Mouse (Mus musculus): ENCODE results near the gene H2afj. TPM values are rescaled to one million over a fixed set of nuclear protein-coding genes. Genes with fewer than 3 reads are reported as not detected.

H2afj gene
- polyA plus RNA-seq, 1 experiment from 2014 or later: 75.2 TPM

DNA sequence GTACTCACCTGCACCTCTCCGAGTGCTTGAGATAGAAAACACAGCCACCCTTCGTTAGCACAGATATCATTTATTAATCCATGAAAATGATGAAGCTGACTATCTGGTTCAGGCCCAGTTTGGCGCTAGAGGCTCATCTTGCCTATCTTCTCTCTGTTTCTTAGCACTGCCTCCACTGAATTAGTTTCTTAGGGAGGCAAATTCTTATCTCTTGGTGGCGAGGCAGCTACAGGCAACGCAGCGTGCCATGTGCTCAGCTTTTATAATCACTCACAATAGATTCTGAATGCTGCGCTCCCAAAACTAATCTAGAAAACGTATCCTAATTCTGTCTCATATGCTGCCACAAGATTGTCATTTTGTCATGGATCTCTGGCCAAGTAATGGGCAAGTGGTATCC is 40.4 kb downstream of the H2afj start:
- no peak for ATAC-seq (ENCODE audit: extremely low read depth, insufficient number of reproducible peaks, low FRiP score, low TSS enrichment)
- Histone ChIP-seq H3K36me3 (peaks cover 24% of the 10 kb centered on the region), H3K27ac (replicated peaks) (no peak overlapping the region), H3K4me2 (no peak overlapping the region), H3K4me1 (peaks cover 23% of the 10 kb centered on the region), H3K27me3 (replicated peaks) (no peaks in the 10 kb centered on the region), H3K9ac (no peak overlapping the region), H3K4me3 (no peak overlapping the region), H3K9me3 (no peaks in the 10 kb centered on the region)
- WGBS: 81% methylated on average over 8 of the region's 8 CpGs

DNA sequence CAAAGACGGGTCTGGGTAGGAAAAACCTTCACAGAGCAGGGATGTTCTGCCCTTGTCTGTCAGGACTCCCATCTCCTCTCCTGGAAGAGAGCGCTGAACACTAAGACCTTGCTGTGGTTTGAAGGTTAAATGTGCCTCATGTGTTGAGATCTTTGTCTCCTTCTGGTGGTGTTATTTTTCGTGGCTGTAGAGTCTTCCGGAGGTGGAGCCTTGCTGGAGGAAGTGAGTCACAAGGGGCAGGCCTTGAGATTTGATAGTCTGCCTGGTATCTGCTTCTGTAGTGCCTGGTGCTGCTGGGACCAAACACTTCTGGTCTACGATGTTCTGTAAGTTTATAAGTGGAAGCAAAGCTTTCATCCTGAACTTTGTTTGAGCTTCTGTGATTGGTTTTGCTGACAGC is 40.9 kb downstream of the H2afj start:
- WGBS: 76% methylated on average over 5 of the region's 5 CpGs
- H3K36me3 ChIP-seq: peaks cover 26% of the 10 kb centered on the region
- H3K4me3 ChIP-seq: no peak overlapping the region

GRCm38 (mm10) chr6:136850267-136850666 is 42.2 kb downstream of the H2afj start:
- H3K27ac ChIP-seq (replicated peaks): 0 out of 2 replicates have a peak overlapping the region, but pooled peaks have one; percentile 8
- H3K9ac ChIP-seq: no peak overlapping the region
- H3K36me3 ChIP-seq: peaks cover 26% of the 10 kb centered on the region
- no peaks in the 10 kb centered on the region for H3K27me3 ChIP-seq (replicated peaks)
- no peak for ATAC-seq (ENCODE audit: extremely low read depth, insufficient number of reproducible peaks, low FRiP score, low TSS enrichment)
- peaks cover 37% of the 10 kb centered on the region for H3K4me1 ChIP-seq
- H3K4me2 ChIP-seq: no peak overlapping the region
- H3K9me3 ChIP-seq: no peaks in the 10 kb centered on the region
- WGBS: 64% methylated on average over 6 of the region's 6 CpGs
- H3K4me3 ChIP-seq: no peak overlapping the region

More for the DNA sequence above, 40.9 kb downstream of the H2afj start:
- Histone ChIP-seq H3K4me2 (no peak overlapping the region), H3K27ac (replicated peaks) (no peak overlapping the region), H3K9ac (no peak overlapping the region), H3K4me1 (peaks cover 25% of the 10 kb centered on the region), H3K9me3 (no peaks in the 10 kb centered on the region), H3K27me3 (replicated peaks) (no peaks in the 10 kb centered on the region)
- no peak for ATAC-seq (ENCODE audit: extremely low read depth, insufficient number of reproducible peaks, low FRiP score, low TSS enrichment)

- no peak for ATAC-seq (ENCODE audit: extremely low read depth, insufficient number of reproducible peaks, low FRiP score, low TSS enrichment)
- Histone ChIP-seq H3K27ac (replicated peaks) (peak overlapping the region; percentile 48; the same call in 1 of the 2 replicates), H3K4me1 (peaks cover 58% of the 10 kb centered on the region), H3K36me3 (peaks cover 23% of the 10 kb centered on the region), H3K4me2 (peak overlapping the region; percentile 1; the same call in 1 of the 2 replicates), H3K27me3 (replicated peaks) (no peaks in the 10 kb centered on the region), H3K9ac (0 out of 2 replicates have a peak overlapping the region, but pooled peaks have one; percentile 34), H3K9me3 (no peaks in the 10 kb centered on the region), H3K4me3 (no peak overlapping the region)
- WGBS: 82% methylated on average over 4 of the region's 4 CpGs
Measured at GRCm38 (mm10) chr6:136852348-136852747, 44.3 kb downstream of the H2afj start.

DNA sequence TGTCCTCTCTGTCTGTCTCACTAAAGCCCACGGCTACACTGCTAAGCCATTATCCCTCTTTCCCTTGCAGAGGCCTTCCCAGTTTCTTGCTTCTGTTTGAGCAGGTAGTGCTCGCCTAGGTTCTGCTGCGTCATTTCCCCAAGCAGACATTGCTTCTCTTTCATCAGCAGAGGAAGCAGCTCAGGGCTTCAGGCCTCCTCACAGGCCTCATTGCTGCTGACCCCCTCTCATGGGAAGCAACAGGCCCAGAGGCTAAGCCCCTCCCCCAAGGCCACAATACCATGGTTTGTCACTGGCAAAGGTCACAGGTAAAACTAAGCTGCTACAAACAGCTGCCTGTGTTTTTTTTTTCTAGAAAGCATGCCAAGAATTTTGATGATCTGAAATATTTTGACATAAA is 44.7 kb downstream of the H2afj start:
- peaks cover 23% of the 10 kb centered on the region for H3K36me3 ChIP-seq
- H3K4me1 ChIP-seq: peaks cover 62% of the 10 kb centered on the region
- no peak for ATAC-seq (ENCODE audit: extremely low read depth, insufficient number of reproducible peaks, low FRiP score, low TSS enrichment)
- H3K27me3 ChIP-seq (replicated peaks): no peaks in the 10 kb centered on the region
- H3K9me3 ChIP-seq: no peaks in the 10 kb centered on the region
- 53% methylated on average over 3 of the region's 3 CpGs for WGBS
- H3K4me3 ChIP-seq: no peak overlapping the region
- H3K27ac ChIP-seq (replicated peaks): peak overlapping the region; percentile 48; the same call in 1 of the 2 replicates
- H3K9ac ChIP-seq: 0 out of 2 replicates have a peak overlapping the region, but pooled peaks have one; percentile 34
- H3K4me2 ChIP-seq: peak overlapping the region; percentile 1; the same call in 1 of the 2 replicates

DNA sequence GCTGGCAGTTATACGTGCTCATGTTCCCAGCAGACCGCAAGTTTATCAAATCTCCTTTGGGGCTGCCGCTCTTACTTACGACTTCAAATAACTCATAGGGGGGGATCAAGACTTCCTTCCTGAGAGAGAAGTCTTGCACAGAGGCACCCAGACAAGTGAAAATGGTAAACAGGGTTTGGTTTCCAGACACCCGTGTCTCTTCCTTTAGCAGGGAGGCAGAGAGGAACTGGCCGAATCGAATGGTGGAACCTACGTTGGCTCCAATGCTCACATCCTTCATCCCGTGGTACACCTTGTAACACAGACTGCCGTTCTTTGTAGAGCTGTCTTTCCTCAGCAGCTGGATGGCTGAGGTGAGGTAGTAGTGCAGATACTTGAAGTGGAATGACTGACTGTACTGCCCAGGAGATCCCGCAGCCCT is 46.3 kb downstream of the H2afj start:
- H3K9me3 ChIP-seq: no peaks in the 10 kb centered on the region

GRCm38 (mm10) chr6:136855183-136855582 is 47.1 kb downstream of the H2afj start:
- Histone ChIP-seq H3K4me2 (peak overlapping the region; percentile 73), H3K4me1 (peaks cover 83% of the 10 kb centered on the region), H3K27me3 (replicated peaks) (no peaks in the 10 kb centered on the region), H3K36me3 (peaks cover 9% of the 10 kb centered on the region; the same call in 1 of the 2 replicates), H3K9me3 (no peaks in the 10 kb centered on the region), H3K9ac (peak overlapping the region; percentile 78; the same call in 1 of the 2 replicates), H3K4me3 (peak overlapping the region; percentile 48), H3K27ac (replicated peaks) (peak overlapping the region; percentile 97)
- WGBS: 66% methylated on average over 2 of the region's 2 CpGs
- no peak for ATAC-seq (ENCODE audit: extremely low read depth, insufficient number of reproducible peaks, low FRiP score, low TSS enrichment)

More for the DNA sequence above, 46.3 kb downstream of the H2afj start:
- ATAC-seq (ENCODE audit: extremely low read depth, insufficient number of reproducible peaks, low FRiP score, low TSS enrichment): no peak
- Histone ChIP-seq H3K4me1 (peaks cover 78% of the 10 kb centered on the region), H3K4me2 (peak overlapping the region; percentile 73), H3K4me3 (peak overlapping the region; percentile 48), H3K9ac (no peak overlapping the region), H3K36me3 (peaks cover 12% of the 10 kb centered on the region), H3K27me3 (replicated peaks) (no peaks in the 10 kb centered on the region), H3K27ac (replicated peaks) (0 out of 2 replicates have a peak overlapping the region, but pooled peaks have one; percentile 20)
- 69% methylated on average over 11 of the region's 11 CpGs for WGBS

GRCm38 (mm10) chr6:136856071-136856636 is 48.1 kb downstream of the H2afj start:
- Histone ChIP-seq H3K27me3 (replicated peaks) (no peaks in the 10 kb centered on the region), H3K36me3 (peaks cover 9% of the 10 kb centered on the region; the same call in 1 of the 2 replicates), H3K4me1 (peaks cover 85% of the 10 kb centered on the region), H3K4me2 (peak overlapping the region; percentile 73), H3K4me3 (peak overlapping the region; percentile 48), H3K9ac (peak overlapping the region; percentile 78), H3K27ac (replicated peaks) (peak overlapping the region; percentile 97), H3K9me3 (no peaks in the 10 kb centered on the region)
- ATAC-seq (ENCODE audit: extremely low read depth, insufficient number of reproducible peaks, low FRiP score, low TSS enrichment): no peak
- WGBS: 14% methylated on average over 14 of the region's 14 CpGs

- no peaks in the 10 kb centered on the region for H3K27me3 ChIP-seq (replicated peaks)
- peak within 1 kb of the TSS; percentile 78 for H3K9ac ChIP-seq
- peak; percentile 45; the same call in 1 of the 2 replicates for ATAC-seq (ENCODE audit: extremely low read depth, insufficient number of reproducible peaks, low FRiP score, low TSS enrichment)
- peaks cover 86% of the 10 kb centered on the region for H3K4me1 ChIP-seq
- WGBS: 11% methylated on average over 18 of the region's 18 CpGs
- H3K36me3 ChIP-seq: 0 out of 2 replicates have a peak, but pooled peaks cover 2% of the 10 kb centered on the region
- no peaks in the 10 kb centered on the region for H3K9me3 ChIP-seq
- H3K27ac ChIP-seq (replicated peaks): peak within 1 kb of the TSS; percentile 97
- peak within 1 kb of the TSS; percentile 73 for H3K4me2 ChIP-seq
- peak within 1 kb of the TSS; percentile 48 for H3K4me3 ChIP-seq
Measured at GRCm38 (mm10) chr6:136857186-136857872, 49.3 kb downstream of the H2afj start, which contains the start of gene Art4. Gene Art4, minus strand, starts transcription at chr6:136857733.

GRCm38 (mm10) chr6:136857873-136858260 is 49.8 kb downstream of the H2afj start:
- peak overlapping the region; percentile 97 for H3K27ac ChIP-seq (replicated peaks)
- peak overlapping the region; percentile 78 for H3K9ac ChIP-seq
- WGBS: 4% methylated on average over 11 of the region's 11 CpGs

DNA sequence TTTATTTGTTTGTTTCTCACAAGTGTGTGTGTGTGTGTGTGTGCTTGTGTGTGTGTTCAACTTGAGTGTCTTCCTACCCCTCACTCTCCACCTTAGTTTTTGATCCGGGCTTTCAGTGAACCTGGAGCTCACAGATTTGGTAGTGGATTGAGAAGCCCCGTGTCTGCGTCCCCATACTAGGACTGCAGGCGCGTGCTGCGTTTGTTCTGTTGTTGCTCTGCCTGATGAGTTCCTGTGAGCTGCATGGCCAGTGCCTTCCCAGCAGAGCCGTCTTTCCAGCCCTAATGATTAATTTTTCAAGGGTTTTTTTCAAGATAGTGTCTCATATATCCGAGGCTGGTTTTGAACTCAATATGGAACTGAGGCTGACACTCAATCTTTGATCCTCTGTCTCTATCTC is 50.4 kb downstream of the H2afj start:
- Histone ChIP-seq H3K27ac (replicated peaks) (peak overlapping the region; percentile 97), H3K9me3 (no peaks in the 10 kb centered on the region), H3K4me2 (peak overlapping the region; percentile 73), H3K4me1 (peaks cover 75% of the 10 kb centered on the region), H3K4me3 (no peak overlapping the region), H3K27me3 (replicated peaks) (no peaks in the 10 kb centered on the region), H3K9ac (peak overlapping the region; percentile 78), H3K36me3 (0 out of 2 replicates have a peak, but pooled peaks cover 2% of the 10 kb centered on the region)
- 31% methylated on average over 8 of the region's 8 CpGs for WGBS
- no peak for ATAC-seq (ENCODE audit: extremely low read depth, insufficient number of reproducible peaks, low FRiP score, low TSS enrichment)

More at GRCm38 (mm10) chr6:136857873-136858260, 49.8 kb downstream of the H2afj start:
- H3K27me3 ChIP-seq (replicated peaks): no peaks in the 10 kb centered on the region
- H3K4me1 ChIP-seq: peaks cover 81% of the 10 kb centered on the region
- ATAC-seq (ENCODE audit: extremely low read depth, insufficient number of reproducible peaks, low FRiP score, low TSS enrichment): peak; percentile 40
- H3K4me2 ChIP-seq: peak overlapping the region; percentile 73
- H3K4me3 ChIP-seq: peak overlapping the region; percentile 48
- no peaks in the 10 kb centered on the region for H3K9me3 ChIP-seq
- H3K36me3 ChIP-seq: 0 out of 2 replicates have a peak, but pooled peaks cover 2% of the 10 kb centered on the region

Data from heart, embryonic 13.5 days (tissue).